Mouse (Mus musculus) MEL (cell line): Measurements from ENCODE around the gene Gm17651. TPM values are rescaled to one million over a fixed set of nuclear protein-coding genes. Genes with fewer than 3 reads are reported as not detected.

Experiments
- DNase-seq: peaks from one replicate; pipeline ENCODE4 v3.0.0; 2011; ENCODE audit warnings: low read depth, low spot score
- H3K27ac ChIP-seq: 2 replicates; pipeline ENCODE4 v1.5.1; 2012; ENCODE audit warnings: low read depth, mild to moderate bottlenecking, control low read depth, low read length, moderate library complexity; ENCODE audit not compliant: control insufficient read depth
- H3K27me3 ChIP-seq, 2 experiments: fragments of 150-350 bp in 1 of 2; sonication (generic) in 1 of 2; 2 replicates each; pipeline ENCODE4 v1.6.1; 2012; ENCODE audit warnings: low read length in 2 of 2, mild to moderate bottlenecking in 2 of 2, improper control_type of control experiment in 1 of 2, moderate library complexity in 1 of 2; ENCODE audit not compliant: insufficient read depth in 2 of 2, control insufficient read depth in 1 of 2
- H3K36me3 ChIP-seq, 2 experiments: 2 replicates each; pipeline ENCODE4 v1.6.1; 2012 to 2014; ENCODE audit warnings: low read length in 2 of 2, improper control_type of control experiment in 1 of 2, inconsistent platforms in 1 of 2, mild to moderate bottlenecking in 1 of 2; ENCODE audit not compliant: insufficient read depth in 2 of 2, control insufficient read depth in 1 of 2
- H3K4me1 ChIP-seq, 2 experiments: fragments of 150-350 bp in 1 of 2; sonication (generic) in 1 of 2; 2 replicates each; pipeline ENCODE4 v1.6.1; 2012; ENCODE audit warnings: low read length in 2 of 2, improper control_type of control experiment in 1 of 2, mild to moderate bottlenecking in 1 of 2; ENCODE audit not compliant: insufficient read depth in 2 of 2, control insufficient read depth in 1 of 2
- H3K4me3 ChIP-seq, 2 experiments: fragments of 150-350 bp in 1 of 2; sonication (generic) in 1 of 2; 2 replicates each; pipeline ENCODE4 v1.5.1; 2012; ENCODE audit warnings: low read depth in 2 of 2, low read length in 2 of 2, mild to moderate bottlenecking in 2 of 2, moderate library complexity in 2 of 2, control low read depth in 1 of 2, improper control_type of control experiment in 1 of 2; ENCODE audit not compliant: control insufficient read depth in 1 of 2, insufficient read depth in 1 of 2
- H3K79me2 ChIP-seq: 2 replicates; pipeline ENCODE4 v1.6.1; 2012; ENCODE audit warnings: mild to moderate bottlenecking, low read length, moderate library complexity; ENCODE audit not compliant: control insufficient read depth, poor library complexity, insufficient read depth
- H3K9ac ChIP-seq: 2 replicates; pipeline ENCODE4 v1.6.1; 2012; ENCODE audit warnings: low read depth, mild to moderate bottlenecking, control low read depth, low read length, moderate library complexity; ENCODE audit not compliant: control insufficient read depth, poor library complexity, severe bottlenecking
- H3K9me3 ChIP-seq: fragments of 150-350 bp; sonication (generic); replicated peaks from 2 replicates; pipeline ENCODE4 v1.6.1; 2012; ENCODE audit warnings: mild to moderate bottlenecking, low read length, improper control_type of control experiment, moderate library complexity; ENCODE audit not compliant: insufficient read depth
- BHLHE40 ChIP-seq: IDR thresholded peaks from 2 replicates; pipeline ENCODE4 v1.6.1; 2012; ENCODE audit warnings: low read depth, mild to moderate bottlenecking, inconsistent platforms, low read length, improper control_type of control experiment, borderline replicate concordance
- CHD1 ChIP-seq: IDR thresholded peaks from 2 replicates; pipeline ENCODE4 v1.6.1; 2012; ENCODE audit warnings: low read depth, mild to moderate bottlenecking, inconsistent platforms, low read length, improper control_type of control experiment
- CHD2 ChIP-seq: IDR thresholded peaks from 2 replicates; pipeline ENCODE4 v1.6.1; 2011; ENCODE audit warnings: low read length, improper control_type of control experiment
- CTCF ChIP-seq, 3 experiments: IDR thresholded peaks in 2 of 3; conservative IDR thresholded peaks in 1 of 3; 2 replicates each; pipeline ENCODE4 v1.5.1; 2011 to 2012; ENCODE audit warnings: low read length in 3 of 3, low read depth in 2 of 3, mild to moderate bottlenecking in 2 of 3, improper control_type of control experiment in 1 of 3, inconsistent platforms in 1 of 3, mixed read lengths in 1 of 3, moderate library complexity in 1 of 3; ENCODE audit not compliant: control insufficient read depth in 1 of 3, insufficient read depth in 1 of 3, poor library complexity in 1 of 3, severe bottlenecking in 1 of 3
- E2F4 ChIP-seq: IDR thresholded peaks from 2 replicates; pipeline ENCODE4 v1.6.1; 2011; ENCODE audit warnings: low read depth, low read length, improper control_type of control experiment, borderline replicate concordance
- ETS1 ChIP-seq: IDR thresholded peaks from 2 replicates; pipeline ENCODE4 v1.6.1; 2012; ENCODE audit warnings: low read depth, mild to moderate bottlenecking, inconsistent platforms, low read length, improper control_type of control experiment, moderate library complexity
- GABPA ChIP-seq: IDR thresholded peaks from 2 replicates; pipeline ENCODE4 v1.6.1; 2012; ENCODE audit warnings: low read depth, mild to moderate bottlenecking, inconsistent platforms, low read length, improper control_type of control experiment, moderate library complexity
- GATA1 ChIP-seq: IDR thresholded peaks from 2 replicates; pipeline ENCODE4 v1.6.1; 2011; ENCODE audit warnings: low read depth, low read length, improper control_type of control experiment
- KAT2A ChIP-seq: conservative IDR thresholded peaks from 2 replicates; pipeline ENCODE4 v1.6.1; 2012; ENCODE audit warnings: low read depth, low read length, improper control_type of control experiment, inconsistent platforms
- MAX ChIP-seq: IDR thresholded peaks from 2 replicates; pipeline ENCODE4 v1.6.1; 2011; ENCODE audit warnings: low read length, improper control_type of control experiment
- MAZ ChIP-seq: IDR thresholded peaks from 2 replicates; pipeline ENCODE4 v1.6.1; 2012; ENCODE audit warnings: low read depth, mild to moderate bottlenecking, inconsistent platforms, low read length, improper control_type of control experiment
- MEF2A ChIP-seq: IDR thresholded peaks from 2 replicates; pipeline ENCODE4 v1.6.1; 2014; ENCODE audit warnings: low read depth, mild to moderate bottlenecking, inconsistent platforms, low read length, improper control_type of control experiment; ENCODE audit not compliant: poor library complexity, insufficient replicate concordance, severe bottlenecking; ENCODE audit errors: extremely low read depth
- MXI1 ChIP-seq: IDR thresholded peaks from 2 replicates; pipeline ENCODE4 v1.6.1; 2011; ENCODE audit warnings: mild to moderate bottlenecking, low read depth, low read length, improper control_type of control experiment
- MYB ChIP-seq: IDR thresholded peaks from 2 replicates; pipeline ENCODE4 v1.6.1; 2011; ENCODE audit warnings: mild to moderate bottlenecking, low read depth, low read length, improper control_type of control experiment
- MYC ChIP-seq: IDR thresholded peaks from 2 replicates; pipeline ENCODE4 v1.6.1; 2011; ENCODE audit warnings: low read depth, mild to moderate bottlenecking, low read length, improper control_type of control experiment, moderate library complexity
- NELFE ChIP-seq: IDR thresholded peaks from 2 replicates; pipeline ENCODE4 v1.6.1; 2011; ENCODE audit warnings: low read depth, low read length, improper control_type of control experiment
- POLR2A ChIP-seq, 2 experiments: IDR thresholded peaks; 2 replicates each; pipeline ENCODE4 v1.6.1; 2011 to 2012; ENCODE audit warnings: low read length in 2 of 2, mild to moderate bottlenecking in 2 of 2, control low read depth in 1 of 2, improper control_type of control experiment in 1 of 2, low read depth in 1 of 2, moderate library complexity in 1 of 2; ENCODE audit not compliant: control insufficient read depth in 1 of 2, insufficient read depth in 1 of 2, poor library complexity in 1 of 2
- POLR2AphosphoS2 ChIP-seq: IDR thresholded peaks from 2 replicates; pipeline ENCODE4 v1.6.1; 2011; ENCODE audit warnings: low read length, improper control_type of control experiment
- POLR2AphosphoS5 ChIP-seq: IDR thresholded peaks from 2 replicates; pipeline ENCODE4 v1.6.1; 2012; ENCODE audit warnings: low read depth, borderline replicate concordance, mild to moderate bottlenecking, inconsistent platforms, low read length, moderate library complexity, mixed read lengths
- RAD21 ChIP-seq: IDR thresholded peaks from 2 replicates; pipeline ENCODE4 v1.6.1; 2011; ENCODE audit warnings: mild to moderate bottlenecking, low read depth, low read length, improper control_type of control experiment
- RCOR1 ChIP-seq: IDR thresholded peaks from 2 replicates; pipeline ENCODE4 v1.6.1; 2012; ENCODE audit warnings: low read depth, mild to moderate bottlenecking, inconsistent platforms, low read length, improper control_type of control experiment
- SIN3A ChIP-seq: IDR thresholded peaks from 2 replicates; pipeline ENCODE4 v1.6.1; 2012; ENCODE audit warnings: low read length, improper control_type of control experiment, inconsistent platforms
- SMC3 ChIP-seq: IDR thresholded peaks from 2 replicates; pipeline ENCODE4 v1.6.1; 2011; ENCODE audit warnings: low read depth, low read length, improper control_type of control experiment
- TAL1 ChIP-seq: IDR thresholded peaks from 2 replicates; pipeline ENCODE4 v1.6.1; 2012; ENCODE audit warnings: mild to moderate bottlenecking, inconsistent platforms, low read length, moderate library complexity, mixed read lengths
- TBP ChIP-seq: IDR thresholded peaks from 2 replicates; pipeline ENCODE4 v1.8.0; 2011; ENCODE audit warnings: low read depth, low read length, improper control_type of control experiment
- TCF12 ChIP-seq: IDR thresholded peaks from 2 replicates; pipeline ENCODE4 v1.6.1; 2014; ENCODE audit warnings: low read depth, mild to moderate bottlenecking, inconsistent platforms, low read length, improper control_type of control experiment, moderate library complexity
- UBTF ChIP-seq: IDR thresholded peaks from 2 replicates; pipeline ENCODE4 v1.6.1; 2012; ENCODE audit warnings: low read depth, mild to moderate bottlenecking, inconsistent platforms, low read length, improper control_type of control experiment, moderate library complexity, borderline replicate concordance; ENCODE audit not compliant: insufficient read depth
- USF1 ChIP-seq: IDR thresholded peaks from 2 replicates; pipeline ENCODE4 v1.6.1; 2014; ENCODE audit warnings: low read depth, mild to moderate bottlenecking, inconsistent platforms, low read length, improper control_type of control experiment, moderate library complexity
- USF2 ChIP-seq, 2 experiments: IDR thresholded peaks; 2 replicates each; pipeline ENCODE4 v1.6.1; 2011 to 2012; ENCODE audit warnings: improper control_type of control experiment in 2 of 2, low read length in 2 of 2, borderline replicate concordance in 1 of 2, inconsistent platforms in 1 of 2, low read depth in 1 of 2, mild to moderate bottlenecking in 1 of 2; ENCODE audit not compliant: insufficient read depth in 1 of 2
- ZC3H11A ChIP-seq: IDR thresholded peaks from 2 replicates; pipeline ENCODE4 v1.6.1; 2012; ENCODE audit warnings: low read depth, mild to moderate bottlenecking, inconsistent platforms, low read length, improper control_type of control experiment
- ZKSCAN1 ChIP-seq: IDR thresholded peaks from 2 replicates; pipeline ENCODE4 v1.6.1; 2012; ENCODE audit warnings: low read depth, mild to moderate bottlenecking, inconsistent platforms, low read length, improper control_type of control experiment, moderate library complexity
- ZMIZ1 ChIP-seq: IDR thresholded peaks from 2 replicates; pipeline ENCODE4 v1.6.1; 2012; ENCODE audit warnings: low read depth, mild to moderate bottlenecking, inconsistent platforms, low read length, improper control_type of control experiment, moderate library complexity
- ZNF384 ChIP-seq: IDR thresholded peaks from 2 replicates; pipeline ENCODE4 v1.6.1; 2012; ENCODE audit warnings: low read depth, mild to moderate bottlenecking, inconsistent platforms, low read length, improper control_type of control experiment
- polyA plus RNA-seq, 2 experiments: library from polyadenylated mRNA; stranded (reverse) in 1 of 2; unstranded in 1 of 2; fragments of >175 nt in 1 of 2; fragments of >200 nt in 1 of 2; gene quantifications; 2 replicates each; pipeline versions ENCODE4 v1.2.1 to v1.2.4; 2012; ENCODE audit warnings: low replicate concordance in 2 of 2, low read depth in 1 of 2; ENCODE audit not compliant: insufficient read length in 2 of 2, insufficient read depth in 1 of 2, missing spikeins in 1 of 2
- total RNA-seq: library from RNA; depleted of rRNA; stranded (reverse); fragments of 300-350 nt; gene quantifications from 2 replicates; pipeline ENCODE4 v1.2.3, GENCODE M21; 2012

Gene Gm17651
- total and polyA plus RNA-seq, 3 experiments = not detected

- TF ChIP-seq USF2 (IDR thresholded peaks at IDR 0.05; ENCODE audit: borderline replicate concordance in 1 of 2, insufficient read depth in 1 of 2, low read depth in 1 of 2, low read length in 2 of 2) (no peak), ZC3H11A (no peak)
These were observed 7.6 kb upstream of the Gm17651 start (continued) for GRCm38 (mm10) chr3:97682159-97682502.

- Histone ChIP-seq H3K4me1 (peaks cover 2 to 12% of the 10 kb centered on the region in 2 experiments; a peak in 3 of 4 replicates), H3K9ac (peak overlapping the region; percentile 72), H3K9me3 (no peaks in the 10 kb centered on the region), H3K36me3 (peaks cover 0 to 5% of the 10 kb centered on the region in 2 experiments; a peak in 2 of 4 replicates), H3K4me3 (peak overlapping the region; percentile 67 to 80), H3K79me2 (no peaks in the 10 kb centered on the region; the same call in 1 of the 2 replicates), H3K27me3 (no peaks in the 10 kb centered on the region), H3K27ac (peak overlapping the region; percentile 68)
- DNase-seq = peak; percentile 96
- TF ChIP-seq ZC3H11A (peak; percentile 92), CHD2 (no peak), GABPA (no peak), UBTF (peak; percentile 84; the same call in 1 of the 2 replicates), E2F4 (no peak), KAT2A (no peak; the same call in 1 of the 2 replicates), MXI1 (no peak; the same call in 1 of the 2 replicates), ZMIZ1 (peak; percentile 38; the same call in 1 of the 2 replicates), SMC3 (peak; percentile 90), SIN3A (peak; percentile 91), MYB (no peak; the same call in 1 of the 2 replicates), RCOR1 (peak; percentile 10; the same call in 1 of the 2 replicates), USF1 (no peak), RAD21 (peak; percentile 98), TBP (peak; percentile 100), POLR2A (IDR thresholded peaks at IDR 0.05; ENCODE audit: control insufficient read depth in 1 of 2, insufficient read depth in 1 of 2, low read depth in 1 of 2, low read length in 2 of 2, poor library complexity in 1 of 2) (no peak), CHD1 (no peak), GATA1 (peak; percentile 42; the same call in 1 of the 2 replicates), ETS1 (peak; percentile 23; the same call in 1 of the 2 replicates), TAL1 (no peak), MAZ (peak; percentile 81; the same call in 1 of the 2 replicates), MYC (peak; percentile 83), CTCF (IDR thresholded peaks at IDR 0.05 in 2 of 3, conservative IDR thresholded peaks at IDR 0.05 in 1 of 3; ENCODE audit: control insufficient read depth in 1 of 3, insufficient read depth in 1 of 3, low read depth in 2 of 3, low read length in 3 of 3, poor library complexity in 1 of 3, severe bottlenecking in 1 of 3) (peak; percentile 63 to 99 (median 86)), ZNF384 (no peak), BHLHE40 (0 out of 2 replicates have a peak, but pooled peaks have one; percentile 57), USF2 (IDR thresholded peaks at IDR 0.05; ENCODE audit: borderline replicate concordance in 1 of 2, insufficient read depth in 1 of 2, low read depth in 1 of 2, low read length in 2 of 2) (no peak), ZKSCAN1 (peak; percentile 34; the same call in 1 of the 2 replicates), POLR2AphosphoS2 (no peak), NELFE (0 out of 2 replicates have a peak, but pooled peaks have one; percentile 11), MAX (peak; percentile 57), POLR2AphosphoS5 (no peak), MEF2A (no peak; the same call in 1 of the 2 replicates), TCF12 (peak; percentile 29)
These were observed 7.0 kb upstream of the Gm17651 start for GRCm38 (mm10) chr3:97681321-97682158.
